Mouse (Mus musculus): ENCODE measurements around the gene Mapk14. TPM values are rescaled to one million over a fixed set of nuclear protein-coding genes. Genes with fewer than 3 reads are reported as not detected.

The Mapk14 gene
- polyA plus RNA-seq, 1 experiment from 2014 or later: 23.6 TPM

DNA sequence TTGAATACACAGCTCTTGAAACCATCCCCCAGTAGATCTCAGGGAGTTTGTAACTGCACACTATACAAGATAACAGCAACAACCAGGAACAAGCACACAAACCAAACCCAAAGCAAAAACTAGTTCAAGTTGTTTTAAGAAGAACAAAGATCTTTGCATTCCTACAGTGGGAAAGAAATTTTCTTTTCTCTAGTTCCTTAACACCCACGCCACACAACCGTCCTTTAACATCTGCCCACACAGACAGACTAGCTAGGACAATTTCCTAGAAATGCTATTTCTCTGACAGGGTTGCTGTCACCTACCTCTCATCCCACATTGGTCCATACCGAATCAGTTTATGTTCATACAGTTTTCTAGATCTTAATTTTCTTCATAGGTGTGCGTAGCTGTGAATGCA is 105.9 kb downstream of the Mapk14 start:
- WGBS: 92% methylated on average over 4 of the region's 4 CpGs
- H3K4me2 ChIP-seq (replicated peaks; ENCODE audit: low read depth): no peak overlapping the region
- no peak overlapping the region for H3K27ac ChIP-seq (ENCODE audit: low read depth, low read length)
- no peaks in the 10 kb centered on the region for H3K36me3 ChIP-seq (ENCODE audit: control insufficient read depth, insufficient read depth)
- no peaks in the 10 kb centered on the region for H3K27me3 ChIP-seq (replicated peaks; ENCODE audit: control insufficient read depth, insufficient read depth, low read length)
- no peak for TF ChIP-seq CTCF (IDR thresholded peaks at IDR 0.05; ENCODE audit: low read depth)
- no peak overlapping the region for H3K9ac ChIP-seq (ENCODE audit: low read depth, low read length)
- peaks cover 4% of the 10 kb centered on the region; the same call in 1 of the 2 replicates for H3K9me3 ChIP-seq (ENCODE audit: control insufficient read depth)
- no peak overlapping the region for H3K4me3 ChIP-seq (ENCODE audit: low read depth, low read length)
- no peaks in the 10 kb centered on the region for H3K4me1 ChIP-seq (replicated peaks; ENCODE audit: control insufficient read depth, insufficient read depth, low read length)
- no peak for ATAC-seq

Other genes starting within 250 kb of the Mapk14 start
- 9.7 and 10.1 TPM in 2 replicates for gene Fkbp5, start 173.8 kb upstream of the Mapk14 start, polyA plus RNA-seq (2015; fragmentation: Nextera tagmentation; extraction: Ambion mirVana)
- gene Armc12, start 160.5 kb upstream of the Mapk14 start, polyA plus RNA-seq (2015; fragmentation: Nextera tagmentation; extraction: Ambion mirVana): not detected in 2 replicates
- not detected in 2 replicates for gene Clpsl2, start 141.9 kb upstream of the Mapk14 start, polyA plus RNA-seq (2015; fragmentation: Nextera tagmentation; extraction: Ambion mirVana)
- 104 and 125 TPM in 2 replicates for gene Clps, start 130.6 kb upstream of the Mapk14 start, polyA plus RNA-seq (2015; fragmentation: Nextera tagmentation; extraction: Ambion mirVana)
- 0.90 and 1.3 TPM in 2 replicates for gene Lhfpl5, start 115.7 kb upstream of the Mapk14 start, polyA plus RNA-seq (2015; fragmentation: Nextera tagmentation; extraction: Ambion mirVana)
- gene Srpk1, start 68.6 kb upstream of the Mapk14 start, polyA plus RNA-seq (2015; fragmentation: Nextera tagmentation; extraction: Ambion mirVana): 55.2 and 70.3 TPM in 2 replicates
- 0.17 and 0.40 TPM in 2 replicates for gene Slc26a8, start 1.1 kb upstream of the Mapk14 start, polyA plus RNA-seq (2015; fragmentation: Nextera tagmentation; extraction: Ambion mirVana)
- gene AC170998.1, start 34.8 kb downstream of the Mapk14 start, polyA plus RNA-seq (2015; fragmentation: Nextera tagmentation; extraction: Ambion mirVana): 1.2 and 1.5 TPM in 2 replicates
- gene Mapk13, start 78.0 kb downstream of the Mapk14 start, polyA plus RNA-seq (2015; fragmentation: Nextera tagmentation; extraction: Ambion mirVana): 204 and 222 TPM in 2 replicates
- 42.9 and 44.4 TPM in 2 replicates for gene Brpf3, start 109.8 kb downstream of the Mapk14 start, polyA plus RNA-seq (2015; fragmentation: Nextera tagmentation; extraction: Ambion mirVana)
- gene Pnpla1, start 167.1 kb downstream of the Mapk14 start, polyA plus RNA-seq (2015; fragmentation: Nextera tagmentation; extraction: Ambion mirVana): 0.12 and 0.20 TPM in 2 replicates
- 2.9 and 3.5 TPM in 2 replicates for gene 4930539E08Rik, start 224.0 kb downstream of the Mapk14 start, polyA plus RNA-seq (2015; fragmentation: Nextera tagmentation; extraction: Ambion mirVana)